Mouse (Mus musculus) thymus, adult 2 months (tissue): Measurements from ENCODE around the gene Traf1. TPM values are rescaled to one million over a fixed set of nuclear protein-coding genes. Genes with fewer than 3 reads are reported as not detected.

ENCODE experiments used
- DNase-seq: peaks from one replicate; pipeline ENCODE4 v3.0.0; 2021
- H3K27ac ChIP-seq: fragments of 200-500 bp; 2 replicates; pipeline ENCODE4 v1.5.1; 2012; ENCODE audit warnings: low read length, control low read depth; ENCODE audit not compliant: control insufficient read depth, insufficient read depth
- H3K27me3 ChIP-seq: fragments of 200-500 bp; 2 replicates; pipeline ENCODE4 v1.6.1; 2012; ENCODE audit warnings: mild to moderate bottlenecking, low read length, moderate library complexity, mixed read lengths; ENCODE audit not compliant: control insufficient read depth, insufficient read depth
- H3K36me3 ChIP-seq: fragments of 200-500 bp; 2 replicates; pipeline ENCODE4 v1.6.1; 2012; ENCODE audit warnings: mild to moderate bottlenecking, low read length, moderate library complexity; ENCODE audit not compliant: control insufficient read depth, insufficient read depth
- H3K4me1 ChIP-seq: fragments of 200-500 bp; replicated peaks from 2 replicates; pipeline ENCODE4 v1.6.1; 2012; ENCODE audit warnings: low read length; ENCODE audit not compliant: control insufficient read depth, insufficient read depth
- H3K4me3 ChIP-seq: fragments of 200-500 bp; 2 replicates; pipeline ENCODE4 v1.5.1; 2012; ENCODE audit warnings: mild to moderate bottlenecking, low read length, control low read depth, moderate library complexity; ENCODE audit not compliant: control insufficient read depth, insufficient read depth
- CTCF ChIP-seq: fragments of 200-500 bp; IDR thresholded peaks from 2 replicates; pipeline ENCODE4 v1.5.1; 2012; ENCODE audit warnings: mild to moderate bottlenecking, control low read depth, low read length, moderate library complexity, borderline replicate concordance; ENCODE audit not compliant: control insufficient read depth, poor library complexity, insufficient read depth; ENCODE audit errors: extremely low read depth
- POLR2A ChIP-seq: fragments of 200-500 bp; IDR thresholded peaks from 2 replicates; pipeline ENCODE4 v1.6.1; 2012; ENCODE audit warnings: mild to moderate bottlenecking, low read length, control low read depth, moderate library complexity; ENCODE audit not compliant: control insufficient read depth, poor library complexity, insufficient read depth; ENCODE audit errors: extremely low read depth
- WGBS: fragments of 180-500 bp; shearing (Covaris S2); methylation state at CpG from one replicate; pipeline ENCODE4 v1.1.7; 2018; 5-methylcytosine and 5-hydroxymethylcytosine counted together
- polyA plus RNA-seq: library from polyadenylated mRNA; depleted of rRNA; stranded (reverse); fragments of >200 nt; gene quantifications from 2 replicates; pipeline ENCODE4 v1.2.3, GENCODE M21; 2012; rRNA removed

Traf1 gene
- polyA plus RNA-seq, result 76.7 and 80.4 TPM in 2 replicates

GRCm38 (mm10) chr2:34961481-34962036, at the start of gene Traf1:
Gene Traf1, minus strand, starts transcription at chr2:34961772.
- Histone ChIP-seq H3K27ac (peak within 1 kb of the TSS; percentile 96), H3K4me3 (peak within 1 kb of the TSS; percentile 46), H3K4me1 (peaks cover 82% of the 10 kb centered on the region), H3K27me3 (no peaks in the 10 kb centered on the region), H3K36me3 (no peaks in the 10 kb centered on the region)
- 9% methylated on average over 19 of the region's 20 CpGs for WGBS
- TF ChIP-seq POLR2A (0 out of 2 replicates have a peak, but pooled peaks have one; percentile 33), CTCF (0 out of 2 replicates have a peak, but pooled peaks have one; percentile 23)
- DNase-seq, result peak; percentile 60

GRCm38 (mm10) chr2:34998956-34999355, 37.4 kb upstream of the Traf1 start:
- no peaks in the 10 kb centered on the region for H3K36me3 ChIP-seq
- no peaks in the 10 kb centered on the region for H3K27me3 ChIP-seq
- H3K27ac ChIP-seq, result no peak overlapping the region
- no peaks in the 10 kb centered on the region for H3K4me1 ChIP-seq
- TF ChIP-seq POLR2A (no peak), CTCF (no peak)
- DNase-seq, result no peak
- H3K4me3 ChIP-seq, result no peak overlapping the region
- WGBS, result 93% methylated on average over 9 of the region's 9 CpGs

DNA sequence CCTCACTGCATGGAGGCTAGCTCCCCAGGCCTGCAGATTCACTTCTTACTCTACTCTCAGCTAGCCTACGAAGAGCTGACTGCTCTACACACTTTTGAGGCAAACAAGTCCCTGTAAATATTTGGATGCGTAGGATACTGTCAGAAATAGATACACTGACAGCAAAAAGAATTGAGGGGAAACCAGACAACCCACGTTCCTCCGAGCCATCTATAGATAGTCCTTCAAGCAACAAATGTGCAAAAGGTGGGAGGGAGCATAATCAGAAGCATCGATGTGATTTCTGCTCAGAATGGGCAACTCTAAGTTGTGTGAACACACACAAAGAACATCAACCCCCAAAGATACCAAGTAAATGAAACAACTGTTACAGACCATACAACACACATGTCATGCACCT, 34.9 kb upstream of the Traf1 start:
- no peaks in the 10 kb centered on the region for H3K4me1 ChIP-seq
- no peaks in the 10 kb centered on the region for H3K36me3 ChIP-seq
- no peaks in the 10 kb centered on the region for H3K27me3 ChIP-seq
- WGBS, result 89% methylated on average over 5 of the region's 5 CpGs
- H3K4me3 ChIP-seq, result no peak overlapping the region
- no peak for DNase-seq
- H3K27ac ChIP-seq, result no peak overlapping the region
- TF ChIP-seq CTCF (no peak), POLR2A (no peak)

GRCm38 (mm10) chr2:34993696-34994356, 32.3 kb upstream of the Traf1 start:
- TF ChIP-seq CTCF (no peak), POLR2A (no peak)
- Histone ChIP-seq H3K27me3 (no peaks in the 10 kb centered on the region), H3K27ac (no peak overlapping the region), H3K4me1 (no peaks in the 10 kb centered on the region), H3K36me3 (no peaks in the 10 kb centered on the region), H3K4me3 (no peak overlapping the region)
- no peak for DNase-seq
- WGBS, result 94% methylated on average over 5 of the region's 5 CpGs

DNA sequence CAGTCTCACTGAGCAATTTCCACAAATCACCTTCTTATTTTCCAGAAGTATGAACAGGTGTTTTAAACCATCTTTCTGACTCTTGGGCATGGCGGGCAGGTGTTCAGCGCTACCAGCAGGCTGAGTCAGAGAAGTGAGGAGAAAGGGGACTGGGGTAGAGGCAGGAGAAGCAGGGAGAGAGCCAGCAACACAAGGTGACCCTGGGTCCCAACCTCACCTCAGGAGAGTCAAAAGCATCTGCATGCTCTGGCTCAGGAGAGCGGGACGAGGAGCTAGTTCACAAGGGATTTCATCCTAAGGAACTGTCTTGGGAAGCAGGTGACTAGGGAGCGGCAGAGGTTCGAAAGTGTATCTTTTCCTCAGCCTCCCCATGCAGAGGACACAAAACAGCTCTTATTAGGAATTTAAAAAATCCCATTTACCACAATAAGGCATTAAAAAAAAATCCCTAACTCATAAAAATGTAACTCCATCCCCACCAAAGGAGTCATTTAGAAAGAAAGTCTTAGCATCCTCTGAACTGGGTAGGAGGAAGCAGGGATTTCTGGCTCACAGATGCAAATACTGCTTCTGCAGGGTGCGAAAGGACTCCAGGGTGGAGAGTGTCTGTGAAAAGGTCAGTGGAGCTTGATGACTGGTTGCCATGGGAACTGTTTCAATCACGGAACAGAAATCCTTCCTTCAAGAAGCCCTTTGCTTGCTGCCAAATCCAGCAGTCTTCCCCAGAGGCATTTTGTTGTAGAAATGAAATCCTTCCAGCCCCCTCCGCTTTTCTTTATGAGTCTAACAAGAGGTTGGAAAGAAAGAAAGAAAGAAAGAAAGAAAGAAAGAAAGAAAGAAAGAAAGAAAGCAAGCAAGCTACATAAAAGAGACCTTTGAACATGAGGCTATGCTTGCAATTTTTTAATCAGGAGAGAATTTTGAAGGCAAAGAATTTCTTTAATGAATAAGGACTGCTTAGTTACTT, 31.4 kb upstream of the Traf1 start:
- 71% methylated on average over 9 of the region's 9 CpGs for WGBS
- no peaks in the 10 kb centered on the region for H3K4me1 ChIP-seq
- no peak overlapping the region for H3K27ac ChIP-seq
- no peak for DNase-seq
- H3K36me3 ChIP-seq, result no peaks in the 10 kb centered on the region
- no peaks in the 10 kb centered on the region for H3K27me3 ChIP-seq
- no peak overlapping the region for H3K4me3 ChIP-seq
- TF ChIP-seq POLR2A, result no peak
- no peak for TF ChIP-seq CTCF

DNA sequence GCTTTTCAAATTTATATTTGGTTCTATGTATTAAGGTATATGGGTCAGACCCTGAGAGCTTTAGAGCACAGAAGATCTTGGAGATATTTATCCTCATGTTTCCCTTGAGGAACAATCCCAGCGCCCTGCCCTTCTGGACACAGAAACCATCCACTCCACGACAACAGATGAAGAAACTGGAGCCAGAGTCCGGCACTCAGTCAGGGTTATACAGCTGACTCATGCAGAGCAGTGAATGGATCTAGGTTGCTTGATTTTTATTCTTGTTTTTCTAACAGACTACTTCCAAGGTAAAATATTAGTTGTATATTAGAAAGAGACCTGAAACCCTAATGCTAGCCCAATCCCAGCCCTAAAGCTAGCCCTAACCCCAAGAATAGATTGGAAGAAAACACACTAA, 30.4 kb upstream of the Traf1 start:
- WGBS, result 93% methylated on average over 3 of the region's 3 CpGs
- H3K27me3 ChIP-seq, result no peaks in the 10 kb centered on the region
- no peak for DNase-seq
- H3K4me1 ChIP-seq, result no peaks in the 10 kb centered on the region
- no peak for TF ChIP-seq POLR2A
- TF ChIP-seq CTCF, result no peak
- H3K27ac ChIP-seq, result no peak overlapping the region
- no peak overlapping the region for H3K4me3 ChIP-seq
- H3K36me3 ChIP-seq, result no peaks in the 10 kb centered on the region
